Mouse (Mus musculus): ENCODE results near the gene Coq8b.

Gene Coq8b

GRCm38 (mm10) chr7:27271423-27271822 is 38.6 kb downstream of the Coq8b start:
- DNase-seq (ENCODE audit: inconsistent ontology term): no peak

GRCm38 (mm10) chr7:27273739-27274351 is 41.0 kb downstream of the Coq8b start:
- DNase-seq (ENCODE audit: inconsistent ontology term): no peak

GRCm38 (mm10) chr7:27274916-27275315 is 42.1 kb downstream of the Coq8b start:
- no peak for DNase-seq (ENCODE audit: inconsistent ontology term)

GRCm38 (mm10) chr7:27276021-27276420 is 43.2 kb downstream of the Coq8b start:
- no peak for DNase-seq (ENCODE audit: inconsistent ontology term)

- DNase-seq (ENCODE audit: inconsistent ontology term): no peak
Measured at GRCm38 (mm10) chr7:27277191-27277590, 44.4 kb downstream of the Coq8b start.

- no peak for DNase-seq (ENCODE audit: inconsistent ontology term)
Measured at GRCm38 (mm10) chr7:27281717-27282116, 48.9 kb downstream of the Coq8b start.

- DNase-seq (ENCODE audit: inconsistent ontology term): no peak
Measured at GRCm38 (mm10) chr7:27282225-27282624, 49.4 kb downstream of the Coq8b start.

- DNase-seq (ENCODE audit: inconsistent ontology term): peak; percentile 57
Measured at GRCm38 (mm10) chr7:27284865-27285697, 52.3 kb downstream of the Coq8b start.

- peak; percentile 29 for DNase-seq (ENCODE audit: inconsistent ontology term)
Measured at GRCm38 (mm10) chr7:27285698-27286066, 52.9 kb downstream of the Coq8b start.

- DNase-seq (ENCODE audit: inconsistent ontology term): no peak
Measured at GRCm38 (mm10) chr7:27288732-27289131, 55.9 kb downstream of the Coq8b start.

- DNase-seq (ENCODE audit: inconsistent ontology term): no peak
Measured at GRCm38 (mm10) chr7:27290555-27290954, 57.7 kb downstream of the Coq8b start.

- DNase-seq (ENCODE audit: inconsistent ontology term): peak; percentile 19
Measured at GRCm38 (mm10) chr7:27291795-27292466, 59.1 kb downstream of the Coq8b start.

- DNase-seq (ENCODE audit: inconsistent ontology term): peak; percentile 40
Measured at GRCm38 (mm10) chr7:27295956-27296355, 63.1 kb downstream of the Coq8b start.

- no peak for DNase-seq (ENCODE audit: inconsistent ontology term)
Measured at GRCm38 (mm10) chr7:27296518-27296917, 63.7 kb downstream of the Coq8b start.

GRCm38 (mm10) chr7:27298033-27298610 is 65.3 kb downstream of the Coq8b start:
- no peak for DNase-seq (ENCODE audit: inconsistent ontology term)

- DNase-seq (ENCODE audit: inconsistent ontology term): no peak
Measured at GRCm38 (mm10) chr7:27298816-27299215, 66.0 kb downstream of the Coq8b start.

- no peak for DNase-seq (ENCODE audit: inconsistent ontology term)
Measured at GRCm38 (mm10) chr7:27300351-27300750, 67.5 kb downstream of the Coq8b start.

GRCm38 (mm10) chr7:27300801-27301200 is 68.0 kb downstream of the Coq8b start:
- no peak for DNase-seq (ENCODE audit: inconsistent ontology term)

- peak; percentile 64 for DNase-seq (ENCODE audit: inconsistent ontology term)
Measured at GRCm38 (mm10) chr7:27302172-27302571, 69.3 kb downstream of the Coq8b start.

GRCm38 (mm10) chr7:27305091-27305730 is 72.4 kb downstream of the Coq8b start:
- no peak for DNase-seq (ENCODE audit: inconsistent ontology term)
